Mouse (Mus musculus) bone marrow macrophage, adult 2 months (primary cell): ENCODE data around the gene Mb21d2.

Experiments
- CTCF ChIP-seq: IDR thresholded peaks from 2 replicates; pipeline ENCODE4 v1.5.1; 2012; ENCODE audit warnings: low read depth, mild to moderate bottlenecking, low read length, moderate library complexity
- POLR2A ChIP-seq: IDR thresholded peaks from 2 replicates; pipeline ENCODE4 v1.6.1; 2012; ENCODE audit warnings: mild to moderate bottlenecking, low read depth, low read length, borderline replicate concordance

DNA sequence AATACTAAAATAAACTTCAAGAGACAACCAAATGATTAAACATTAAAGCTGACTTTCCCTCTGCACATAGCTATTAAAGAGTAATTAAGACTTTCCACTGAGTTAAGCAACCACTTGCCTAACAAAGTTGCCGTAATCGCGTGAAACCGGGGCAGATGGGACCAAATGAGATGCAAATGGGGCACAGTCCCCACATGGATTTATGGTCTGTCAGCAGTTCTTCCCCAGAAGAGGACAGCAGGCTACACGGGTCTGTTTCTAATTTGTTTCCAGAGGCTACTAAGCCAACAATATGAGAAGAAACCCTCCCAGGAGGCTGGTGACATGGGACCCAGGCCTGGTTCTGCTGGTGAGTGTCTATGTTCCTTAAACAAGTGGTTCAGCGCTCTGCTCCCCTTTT, 34.6 kb downstream of the Mb21d2 start:
- TF ChIP-seq POLR2A (no peak), CTCF (no peak)
